Mouse (Mus musculus) heart, adult 2 months (tissue): ENCODE measurements around the gene Oaz2. TPM values are rescaled to one million over a fixed set of nuclear protein-coding genes. Genes with fewer than 3 reads are reported as not detected.

Experiments used
- DNase-seq, 2 experiments: peaks; one replicate each; pipeline ENCODE4 v3.0.0; 2021
- H3K27ac ChIP-seq: fragments of 200-600 bp; 2 replicates; pipeline ENCODE4 v1.8.1; 2022
- H3K27me3 ChIP-seq: fragments of 200-500 bp; 2 replicates; pipeline ENCODE4 v1.6.1; 2012; ENCODE audit warnings: mild to moderate bottlenecking, low read length, inconsistent platforms, mixed read lengths; ENCODE audit not compliant: control insufficient read depth, insufficient read depth
- H3K36me3 ChIP-seq: fragments of 200-500 bp; 2 replicates; pipeline ENCODE4 v1.6.1; 2012; ENCODE audit warnings: low read length, inconsistent platforms; ENCODE audit not compliant: control insufficient read depth, insufficient read depth
- H3K4me1 ChIP-seq: fragments of 200-500 bp; 2 replicates; pipeline ENCODE4 v1.6.1; 2011; ENCODE audit warnings: low read length; ENCODE audit not compliant: control insufficient read depth, insufficient read depth
- H3K4me3 ChIP-seq: fragments of 200-600 bp; 2 replicates; pipeline ENCODE4 v1.8.1; 2022
- H3K79me2 ChIP-seq: fragments of 200-500 bp; replicated peaks from 2 replicates; pipeline ENCODE4 v1.6.1; 2012; ENCODE audit warnings: mild to moderate bottlenecking, inconsistent platforms, low read length, moderate library complexity, mixed read lengths; ENCODE audit not compliant: control insufficient read depth, insufficient read depth
- H3K9ac ChIP-seq: fragments of 200-500 bp; 2 replicates; pipeline ENCODE4 v1.6.1; 2012; ENCODE audit warnings: low read depth, mild to moderate bottlenecking, control low read depth, inconsistent platforms, low read length, mixed read lengths
- CTCF ChIP-seq: fragments of 200-600 bp; IDR thresholded peaks from 2 replicates; pipeline ENCODE4 v1.8.1; 2022; ENCODE audit warnings: antibody characterized with exemption, mild to moderate bottlenecking, moderate library complexity
- EP300 ChIP-seq: fragments of 200-500 bp; IDR thresholded peaks from 2 replicates; pipeline ENCODE4 v1.6.1; 2011; ENCODE audit warnings: low read depth, low read length, control low read depth; ENCODE audit not compliant: insufficient read depth
- POLR2A ChIP-seq: fragments of 200-500 bp; IDR thresholded peaks from 2 replicates; pipeline ENCODE4 v1.6.1; 2011; ENCODE audit warnings: mild to moderate bottlenecking, low read depth, low read length, control low read depth; ENCODE audit not compliant: insufficient read depth
- WGBS: fragments of 180-500 bp; shearing (Covaris S2); methylation state at CpG from one replicate; pipeline ENCODE4 v1.1.7; 2018; 5-methylcytosine and 5-hydroxymethylcytosine counted together
- intact Hi-C: fragments of 180-260 bp; cut with DNase I; formaldehyde crosslinking; loops from one replicate; pipeline ENCODE4 v1.15.1; 2025
- long read RNA-seq: library from polyadenylated mRNA; stranded (forward); transcript quantifications from one replicate; pipeline ENCODE4 v2.0.0, GENCODE M21; 2021
- polyA plus RNA-seq: library from polyadenylated mRNA; depleted of rRNA; stranded (reverse); fragments of >200 nt; gene quantifications from 2 replicates; pipeline ENCODE4 v1.2.3, GENCODE M21; 2012; rRNA removed
- total RNA-seq, 2 experiments: library from RNA; stranded (reverse); gene quantifications; 2 replicates each; pipeline ENCODE4 v1.2.3; 2021

Gene Oaz2
- total RNA-seq (100 to 1,000 TPM; 202 to 218 TPM), polyA plus RNA-seq (154 and 242 TPM in 2 replicates)
- long read RNA-seq, partial matches to known transcripts: 8 of 318 reads
- long read RNA-seq, other reads (novel, unspliced or antisense): 310 of 318 reads

- no peak within 1 kb of the TSS for H3K9ac ChIP-seq
- no peak within 1 kb of the TSS for H3K27ac ChIP-seq
- no peak within 1 kb of the TSS for H3K4me3 ChIP-seq
- H3K36me3 ChIP-seq: no peaks in the 10 kb centered on the region
- no peaks in the 10 kb centered on the region for H3K27me3 ChIP-seq
- intact Hi-C loops: loop anchor here (2.0 kb wide), 1 partner anchor 161 kb away; no protein-coding TSS in a partner anchor
- H3K4me1 ChIP-seq: peaks cover 10% of the 10 kb centered on the region
- WGBS: 95% methylated on average over 8 of the region's 8 CpGs
- no peaks in the 10 kb centered on the region for H3K79me2 ChIP-seq
- DNase-seq: no peak
- no peak for TF ChIP-seq POLR2A
- TF ChIP-seq CTCF: no peak
- TF ChIP-seq EP300: no peak
These were observed at the start of gene Oaz2 for GRCm38 (mm10) chr9:65667701-65668100. Gene Oaz2 (plus strand): TSS chr9:65668001.

DNA sequence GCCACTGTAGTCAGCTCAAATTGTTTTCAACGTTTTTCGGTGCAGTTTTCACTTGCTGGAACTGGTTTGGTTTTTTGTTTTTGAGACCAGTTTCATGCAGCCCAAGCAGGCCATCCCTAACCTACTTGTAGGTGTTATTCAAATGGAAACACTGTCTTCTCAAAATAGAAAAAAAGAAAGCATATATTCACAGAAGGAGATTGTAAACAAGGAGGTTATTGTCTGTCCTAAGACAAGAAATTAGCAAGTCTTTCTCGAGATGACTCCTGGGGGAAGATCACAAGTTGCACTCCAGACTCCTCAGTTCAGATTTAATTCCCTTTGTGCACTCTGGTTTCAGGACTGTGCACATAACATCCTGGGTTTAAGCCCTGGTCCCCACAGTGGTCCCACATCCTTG is 48.5 kb upstream of the Oaz2 start:
- Histone ChIP-seq H3K4me1 (no peaks in the 10 kb centered on the region), H3K27me3 (no peaks in the 10 kb centered on the region), H3K79me2 (no peaks in the 10 kb centered on the region), H3K4me3 (no peak overlapping the region), H3K27ac (no peak overlapping the region), H3K9ac (no peak overlapping the region), H3K36me3 (no peaks in the 10 kb centered on the region)
- intact Hi-C loops: no loop called here
- 57% methylated on average over 3 of the region's 3 CpGs for WGBS
- DNase-seq: no peak
- TF ChIP-seq CTCF (no peak), EP300 (no peak), POLR2A (no peak)

DNA sequence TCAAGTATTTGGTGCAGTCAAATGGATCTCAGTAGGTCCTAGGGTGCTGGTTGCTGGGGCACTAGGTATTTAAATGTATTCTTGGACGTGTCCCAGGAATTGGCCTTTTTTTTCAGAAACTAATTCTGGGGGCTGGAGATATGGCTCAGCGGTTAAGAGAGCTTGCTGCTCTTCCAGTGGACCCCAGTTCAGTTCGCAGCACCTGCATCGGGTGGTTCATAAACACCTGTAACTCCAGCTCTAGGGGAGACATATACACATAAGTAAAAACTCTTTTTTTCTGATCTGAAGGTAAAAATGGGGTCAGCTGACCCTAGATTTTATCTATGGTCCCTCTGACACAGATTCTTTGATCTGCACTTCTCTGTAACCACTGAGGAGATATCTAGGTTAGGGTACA is 46.6 kb upstream of the Oaz2 start:
- H3K79me2 ChIP-seq: no peaks in the 10 kb centered on the region
- TF ChIP-seq CTCF (no peak), EP300 (no peak), POLR2A (no peak)
- H3K36me3 ChIP-seq: no peaks in the 10 kb centered on the region
- DNase-seq: no peak
- H3K4me1 ChIP-seq: no peaks in the 10 kb centered on the region
- WGBS: 90% methylated on average over 4 of the region's 4 CpGs
- H3K27ac ChIP-seq: no peak overlapping the region
- no peak overlapping the region for H3K4me3 ChIP-seq
- H3K9ac ChIP-seq: no peak overlapping the region
- H3K27me3 ChIP-seq: no peaks in the 10 kb centered on the region
- intact Hi-C loops: no loop called here

DNA sequence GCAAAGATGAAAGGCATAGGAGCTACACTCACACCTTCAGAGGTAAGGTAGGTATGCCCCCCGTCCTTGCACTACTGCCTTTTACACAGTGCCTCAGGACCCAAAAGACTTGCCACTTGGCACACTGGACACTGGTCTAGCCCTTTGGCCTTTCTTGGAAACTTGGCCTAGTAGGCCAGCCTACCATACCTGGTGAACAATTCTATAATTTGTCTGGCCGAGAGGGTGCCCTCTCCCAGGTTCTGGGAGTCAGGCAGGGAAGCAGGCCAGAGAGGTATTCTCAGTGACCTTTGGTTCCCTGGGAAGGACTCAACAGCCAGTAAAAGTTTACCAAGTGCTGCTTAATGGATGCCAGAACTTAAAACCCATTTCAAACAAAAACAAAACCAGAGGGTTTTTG is 46.1 kb upstream of the Oaz2 start:
- Histone ChIP-seq H3K36me3 (no peaks in the 10 kb centered on the region), H3K27ac (no peak overlapping the region), H3K9ac (no peak overlapping the region), H3K27me3 (no peaks in the 10 kb centered on the region), H3K4me3 (no peak overlapping the region), H3K4me1 (no peaks in the 10 kb centered on the region), H3K79me2 (no peaks in the 10 kb centered on the region)
- intact Hi-C loops: no loop called here
- DNase-seq: no peak
- 95% methylated on average over 2 of the region's 2 CpGs for whole genome bisulfite sequencing
- TF ChIP-seq CTCF (no peak), POLR2A (no peak), EP300 (no peak)

DNA sequence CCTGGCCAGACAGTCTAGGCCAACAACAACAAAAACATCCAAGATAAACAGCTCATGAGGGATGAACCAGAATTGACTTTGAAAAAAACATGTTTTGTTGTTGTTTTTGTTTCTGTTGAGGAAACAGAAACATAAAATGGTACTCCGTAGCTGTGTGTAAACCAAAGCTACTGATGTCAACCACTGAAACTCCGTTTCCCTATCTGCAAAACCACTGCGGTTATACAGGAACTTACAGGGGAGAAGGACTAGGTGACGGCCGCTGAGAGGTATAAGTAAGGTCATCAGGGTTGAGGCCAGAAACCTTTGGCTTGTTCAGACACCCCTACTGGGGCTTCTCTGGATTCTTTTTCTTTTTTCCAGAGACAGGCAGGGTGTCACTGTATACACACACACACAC is 45.0 kb upstream of the Oaz2 start:
- Histone ChIP-seq H3K79me2 (no peaks in the 10 kb centered on the region), H3K9ac (no peak overlapping the region), H3K27ac (no peak overlapping the region), H3K4me1 (no peaks in the 10 kb centered on the region), H3K27me3 (no peaks in the 10 kb centered on the region), H3K36me3 (no peaks in the 10 kb centered on the region), H3K4me3 (no peak overlapping the region)
- DNase-seq: no peak
- no peak for TF ChIP-seq POLR2A
- no peak for TF ChIP-seq EP300
- no peak for TF ChIP-seq CTCF
- intact Hi-C loops: no loop called here
- WGBS: 84% methylated on average over 5 of the region's 5 CpGs

GRCm38 (mm10) chr9:65624266-65624665 is 43.5 kb upstream of the Oaz2 start:
- no peak overlapping the region for H3K9ac ChIP-seq
- no peaks in the 10 kb centered on the region for H3K36me3 ChIP-seq
- H3K4me1 ChIP-seq: no peaks in the 10 kb centered on the region
- TF ChIP-seq POLR2A (no peak), EP300 (no peak), CTCF (no peak)
- no peak overlapping the region for H3K4me3 ChIP-seq
- no peak for DNase-seq
- 77% methylated on average over 2 of the region's 2 CpGs for WGBS
- H3K27ac ChIP-seq: no peak overlapping the region
- intact Hi-C loops: no loop called here
- no peaks in the 10 kb centered on the region for H3K27me3 ChIP-seq
- no peaks in the 10 kb centered on the region for H3K79me2 ChIP-seq
